Mouse (Mus musculus): ENCODE measurements around the gene Rnasek.
A peak's percentile ranks its signal among the peaks of the same experiment; 100 is the strongest.

DNA sequence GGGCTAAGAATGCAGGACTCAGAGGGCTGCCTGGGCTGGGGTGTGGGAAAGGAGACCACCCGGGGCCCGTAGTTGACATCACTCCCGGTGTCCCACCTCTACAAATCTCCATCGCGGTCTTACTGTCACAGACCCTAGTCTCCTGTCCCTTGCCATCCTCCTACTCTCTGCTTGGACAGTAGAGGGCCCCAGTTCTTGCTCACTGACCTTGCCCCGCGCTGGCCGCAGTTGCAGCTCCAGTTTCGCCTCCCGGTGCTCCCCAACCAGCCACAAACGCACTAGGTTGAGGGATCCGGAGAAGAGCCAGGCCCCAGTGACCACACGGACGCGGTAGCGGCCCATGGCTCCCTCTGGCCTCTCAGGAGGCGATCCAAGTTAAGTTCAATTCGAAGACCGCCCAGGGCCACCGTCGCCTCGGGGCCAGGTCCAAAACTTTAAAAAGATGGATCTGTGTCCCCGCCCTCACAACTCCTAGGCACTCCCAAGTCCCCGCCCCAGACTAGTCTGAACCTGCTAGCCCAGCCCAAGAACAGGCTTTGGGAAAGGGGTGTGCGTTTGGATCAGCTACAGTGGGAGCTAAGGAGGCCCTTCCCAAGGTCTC is 15.4 kb upstream of the Rnasek start, which contains the start of gene Alox12:
- TF ChIP-seq CTCF (IDR thresholded peaks at IDR 0.05; ENCODE audit: low read depth) (peak; percentile 60), EP300 (IDR thresholded peaks at IDR 0.05; ENCODE audit: low read depth) (no peak)
